Mouse (Mus musculus): ENCODE data around the gene Haus6.

DNA sequence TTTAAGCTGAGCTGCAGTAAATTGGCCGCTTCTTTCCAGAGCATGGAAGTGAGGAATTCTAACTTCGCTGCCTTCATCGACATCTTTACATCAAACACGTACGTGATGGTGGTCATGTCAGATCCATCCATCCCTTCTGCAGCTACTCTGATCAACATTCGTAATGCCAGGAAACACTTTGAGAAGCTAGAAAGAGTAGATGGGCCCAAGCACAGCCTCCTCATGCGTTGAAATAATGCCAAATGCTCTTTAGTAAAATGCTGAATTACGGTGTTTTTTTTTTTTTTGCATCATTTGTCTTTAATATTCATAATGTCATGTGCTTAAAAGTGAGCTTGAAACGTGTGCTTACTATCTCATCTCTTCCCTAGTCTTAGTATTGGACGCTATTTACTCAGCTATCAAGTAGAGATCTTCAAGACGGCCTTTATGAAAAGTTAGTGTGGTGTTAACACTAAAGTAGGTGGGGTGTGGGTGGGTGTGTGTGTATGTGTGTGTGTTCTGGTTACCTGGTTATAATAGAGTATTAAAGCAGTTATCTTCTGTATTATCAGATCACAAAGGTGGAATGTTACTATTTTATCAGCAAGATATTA lies 35.1 kb downstream of the Haus6 start:
- TF ChIP-seq CTCF (IDR thresholded peaks at IDR 0.05; ENCODE audit: control insufficient read depth, insufficient read depth, insufficient replicate concordance, low read depth, low read length) (no peak), POLR2A (IDR thresholded peaks at IDR 0.05; ENCODE audit: control insufficient read depth, low read depth, low read length) (no peak)

Measured in testis, adult 2 months (tissue).